Mouse (Mus musculus): ENCODE measurements around the gene Olfr629.
"Not testable (repeated sequence)": the region's sequence is repeated elsewhere in the genome, so short reads cannot be mapped to it uniquely, and the experiment has no call there.

Gene Olfr629

GRCm38 (mm10) chr7:103744843-103745242 is at the start of gene Olfr629:
Gene Olfr629 (minus strand): TSS chr7:103744943.
- no peak for DNase-seq

DNA sequence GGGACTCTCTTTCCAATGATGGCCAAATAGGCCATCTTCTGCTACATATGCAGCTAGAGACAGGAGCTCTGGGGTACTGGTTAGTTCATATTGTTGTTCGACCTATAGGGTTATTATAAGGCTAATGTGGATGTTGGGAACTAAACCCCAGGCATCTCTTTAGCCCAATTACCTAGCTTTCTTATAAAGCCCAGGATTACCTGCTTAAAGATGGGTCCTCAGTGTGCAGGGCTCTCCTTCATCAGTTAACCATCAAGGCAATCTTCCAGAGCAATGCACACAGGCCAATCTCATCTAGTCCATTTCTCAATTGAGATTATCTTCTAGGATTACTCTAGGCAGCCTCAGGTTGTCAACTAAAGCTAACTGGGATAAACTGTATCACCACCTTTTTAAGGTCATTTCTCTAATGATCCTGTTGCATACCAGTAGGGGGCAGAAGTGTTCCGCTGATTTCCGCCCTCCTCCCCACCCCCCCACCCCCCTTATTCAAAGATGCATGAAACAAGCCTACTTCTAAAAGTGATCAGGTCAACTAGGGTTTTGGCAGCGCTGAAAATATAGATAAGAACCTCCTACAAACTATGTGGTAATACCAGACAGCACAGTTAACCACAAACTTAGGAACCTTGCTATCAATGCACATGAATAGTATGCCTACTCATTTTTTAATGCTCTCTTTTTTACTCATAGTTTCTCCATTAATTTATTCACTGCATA is 48.1 kb upstream of the Olfr629 start:
- DNase-seq, result no peak

GRCm38 (mm10) chr7:103791721-103792120 is 47.0 kb upstream of the Olfr629 start, which contains the start of gene Olfr67:
Gene Olfr67 (minus strand): TSS chr7:103791821.
- no peak for DNase-seq

- DNase-seq, result no peak
Measured at GRCm38 (mm10) chr7:103779598-103779997, 34.9 kb upstream of the Olfr629 start, which contains the start of gene Olfr68. Gene Olfr68 (minus strand): TSS chr7:103779698.

DNA sequence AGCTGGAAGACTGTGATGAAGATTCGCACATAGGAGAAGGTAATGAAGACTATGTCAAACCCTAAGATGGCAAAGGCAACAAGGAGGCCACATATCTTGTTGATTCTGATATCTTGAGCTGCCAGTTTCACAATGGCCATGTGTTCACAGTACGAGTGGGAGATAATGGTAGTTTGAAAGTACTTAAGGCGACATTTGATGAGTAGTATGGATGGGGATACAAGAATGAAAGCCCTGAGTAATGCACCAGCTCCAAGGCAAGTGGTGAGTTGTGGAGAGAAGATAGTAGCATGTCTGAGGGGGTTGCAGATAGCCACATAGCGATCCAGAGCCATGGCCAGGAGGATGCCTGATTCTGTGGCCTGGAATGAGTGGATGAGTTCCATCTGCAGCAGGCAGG is 32.9 kb upstream of the Olfr629 start:
- DNase-seq, result not testable (repeated sequence)

DNA sequence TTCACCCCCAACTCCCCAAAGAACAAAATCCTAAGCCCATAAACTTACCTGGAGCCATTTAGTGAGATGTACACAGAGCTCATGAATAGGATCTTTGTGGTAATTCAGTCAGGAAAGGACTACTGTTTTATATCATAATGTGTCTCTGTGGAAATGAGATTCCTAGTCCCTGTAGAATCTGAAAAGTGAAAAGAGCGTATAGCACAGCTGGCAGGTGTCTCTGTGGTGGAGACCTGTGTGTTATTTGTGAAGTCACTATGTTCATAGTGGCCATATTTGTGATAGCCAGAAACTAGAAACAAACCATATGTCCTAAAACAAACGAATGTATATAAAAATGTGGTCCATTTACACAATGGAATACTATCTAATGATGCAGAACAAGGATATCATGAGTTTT is 26.8 kb upstream of the Olfr629 start, which contains the start of gene Olfr69:
Gene Olfr69, minus strand, starts transcription at position 101 of the 400 bp plus-strand sequence.
- no peak for DNase-seq

DNA sequence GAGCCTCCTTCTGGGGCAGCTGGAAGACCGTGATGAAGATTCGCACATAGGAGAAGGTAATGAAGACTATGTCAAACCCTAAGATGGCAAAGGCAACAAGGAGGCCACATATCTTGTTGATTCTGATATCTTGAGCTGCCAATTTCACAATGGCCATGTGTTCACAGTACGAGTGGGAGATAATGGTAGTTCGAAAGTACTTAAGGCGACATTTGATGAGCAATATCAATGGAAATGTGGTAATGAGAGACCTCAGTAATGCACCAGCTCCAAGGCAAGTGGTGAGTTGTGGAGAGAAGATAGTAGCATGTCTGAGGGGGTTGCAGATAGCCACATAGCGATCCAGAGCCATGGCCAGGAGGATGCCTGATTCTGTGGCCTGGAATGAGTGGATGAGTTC is 22.9 kb upstream of the Olfr629 start:
- not testable (repeated sequence) for DNase-seq

DNA sequence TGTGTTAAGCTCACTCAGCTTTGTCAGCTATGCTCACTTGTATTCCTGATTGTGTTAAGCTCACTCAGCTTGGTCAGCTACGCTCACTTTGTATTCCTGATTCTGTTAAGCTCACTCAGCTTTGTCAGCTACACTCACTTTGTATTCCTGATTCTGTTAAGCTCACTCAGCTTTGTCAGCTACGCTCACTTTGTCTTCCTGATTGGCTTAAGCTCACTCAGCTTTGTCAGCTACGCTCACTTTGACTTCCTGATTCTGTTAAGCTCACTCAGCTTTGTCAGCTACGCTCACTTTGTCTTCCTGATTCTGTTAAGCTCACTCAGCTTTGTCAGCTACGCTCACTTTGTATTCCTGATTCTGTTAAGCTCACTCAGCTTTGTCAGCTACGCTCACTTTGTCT is 17.5 kb upstream of the Olfr629 start:
- DNase-seq, result not testable (repeated sequence)

- no peak for DNase-seq
Measured at GRCm38 (mm10) chr7:103757233-103757632, 12.5 kb upstream of the Olfr629 start, which contains the start of gene Olfr630. Gene Olfr630 (minus strand): TSS chr7:103757333.

DNA sequence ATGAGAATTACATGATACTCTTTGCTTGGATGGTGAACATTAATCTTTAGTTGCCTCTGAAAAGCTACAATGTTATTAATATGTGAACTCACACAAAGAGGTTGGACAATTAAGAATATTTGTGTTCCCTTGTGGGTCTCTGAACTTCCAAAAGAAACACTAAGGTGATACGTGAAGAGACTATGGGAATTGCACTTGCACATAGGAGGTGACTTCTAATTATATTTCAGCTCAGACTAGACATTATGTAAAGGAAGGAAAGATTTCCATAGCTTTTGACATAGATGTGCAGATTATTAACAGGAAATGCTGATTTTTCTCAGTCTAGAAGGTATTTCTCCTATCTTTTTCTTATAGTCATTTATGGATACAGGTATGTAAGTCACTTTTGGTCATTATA is 14.7 kb downstream of the Olfr629 start, which contains the start of gene Olfr628:
Gene Olfr628, plus strand, starts transcription at position 301 of the 400 bp plus-strand sequence.
- DNase-seq, result no peak

- DNase-seq, result not testable (repeated sequence)
Measured at GRCm38 (mm10) chr7:103716398-103716797, 28.3 kb downstream of the Olfr629 start.

DNA sequence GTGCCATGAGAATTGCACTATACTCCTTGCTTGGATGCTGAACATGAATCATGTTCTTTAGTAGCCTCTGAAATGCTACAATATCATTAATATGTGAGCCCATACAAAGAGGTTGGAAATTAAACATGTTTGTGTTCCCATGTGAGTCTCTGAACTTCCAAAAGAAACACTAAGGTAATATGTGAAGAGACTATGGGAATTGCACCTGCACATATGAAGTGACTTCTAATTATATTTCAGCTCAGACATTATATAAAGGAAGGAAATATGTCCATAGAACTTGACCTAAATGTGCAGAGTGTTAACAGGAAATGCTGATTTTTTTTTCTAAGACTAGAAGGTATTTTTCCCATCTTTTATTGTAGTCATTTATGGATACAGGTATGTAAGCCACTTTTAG is 30.4 kb downstream of the Olfr629 start, which contains the start of gene Olfr243:
Gene Olfr243, plus strand, starts transcription at position 301 of the 400 bp plus-strand sequence.
- no peak for DNase-seq

GRCm38 (mm10) chr7:103712024-103712423 is 32.7 kb downstream of the Olfr629 start:
- DNase-seq, result no peak

GRCm38 (mm10) chr7:103699469-103699868 is 45.3 kb downstream of the Olfr629 start:
- DNase-seq, result no peak

Data from thymus, adult 18-20 months (tissue).